Mouse (Mus musculus): ENCODE measurements around the gene Naaladl2. TPM values are rescaled to one million over a fixed set of nuclear protein-coding genes. Genes with fewer than 3 reads are reported as not detected.

The Naaladl2 gene
- polyA plus RNA-seq, 1 experiment: not detected

GRCm38 (mm10) chr3:24071169-24071797, 1072.8 kb downstream of the Naaladl2 start:
- Histone ChIP-seq H3K4me1 (ENCODE audit: control insufficient read depth, insufficient read depth, low read length) (no peaks in the 10 kb centered on the region), H3K27ac (ENCODE audit: insufficient read depth, low read depth, low read length) (no peak overlapping the region), H3K4me3 (ENCODE audit: insufficient read depth, low read length) (no peak overlapping the region)
- TF ChIP-seq POLR2A (IDR thresholded peaks at IDR 0.05; ENCODE audit: borderline replicate concordance, low read depth, low read length) (no peak), CTCF (IDR thresholded peaks at IDR 0.05; ENCODE audit: low read depth, low read length) (no peak)

- H3K4me3 ChIP-seq (ENCODE audit: insufficient read depth, low read length): no peak overlapping the region
- no peaks in the 10 kb centered on the region for H3K4me1 ChIP-seq (ENCODE audit: control insufficient read depth, insufficient read depth, low read length)
- TF ChIP-seq CTCF (IDR thresholded peaks at IDR 0.05; ENCODE audit: low read depth, low read length) (no peak), POLR2A (IDR thresholded peaks at IDR 0.05; ENCODE audit: borderline replicate concordance, low read depth, low read length) (no peak)
- no peak overlapping the region for H3K27ac ChIP-seq (ENCODE audit: insufficient read depth, low read depth, low read length)
Measured at GRCm38 (mm10) chr3:24070424-24071168, 1073.5 kb downstream of the Naaladl2 start.

- H3K4me3 ChIP-seq (ENCODE audit: insufficient read depth, low read length): no peak overlapping the region
- H3K4me1 ChIP-seq (ENCODE audit: control insufficient read depth, insufficient read depth, low read length): no peaks in the 10 kb centered on the region
- TF ChIP-seq POLR2A (IDR thresholded peaks at IDR 0.05; ENCODE audit: borderline replicate concordance, low read depth, low read length): no peak
- TF ChIP-seq CTCF (IDR thresholded peaks at IDR 0.05; ENCODE audit: low read depth, low read length): no peak
- no peak overlapping the region for H3K27ac ChIP-seq (ENCODE audit: insufficient read depth, low read depth, low read length)
Measured at GRCm38 (mm10) chr3:24048217-24048616, 1095.8 kb downstream of the Naaladl2 start.

GRCm38 (mm10) chr3:24001741-24002140, 1142.3 kb downstream of the Naaladl2 start:
- no peak overlapping the region for H3K27ac ChIP-seq (ENCODE audit: insufficient read depth, low read depth, low read length)
- no peaks in the 10 kb centered on the region for H3K4me1 ChIP-seq (ENCODE audit: control insufficient read depth, insufficient read depth, low read length)
- TF ChIP-seq CTCF (IDR thresholded peaks at IDR 0.05; ENCODE audit: low read depth, low read length) (no peak), POLR2A (IDR thresholded peaks at IDR 0.05; ENCODE audit: borderline replicate concordance, low read depth, low read length) (no peak)
- H3K4me3 ChIP-seq (ENCODE audit: insufficient read depth, low read length): no peak overlapping the region

GRCm38 (mm10) chr3:23973727-23974126, 1170.3 kb downstream of the Naaladl2 start:
- Histone ChIP-seq H3K4me1 (ENCODE audit: control insufficient read depth, insufficient read depth, low read length) (no peaks in the 10 kb centered on the region), H3K4me3 (ENCODE audit: insufficient read depth, low read length) (no peak overlapping the region), H3K27ac (ENCODE audit: insufficient read depth, low read depth, low read length) (no peak overlapping the region)
- TF ChIP-seq CTCF (IDR thresholded peaks at IDR 0.05; ENCODE audit: low read depth, low read length) (no peak), POLR2A (IDR thresholded peaks at IDR 0.05; ENCODE audit: borderline replicate concordance, low read depth, low read length) (no peak)

- TF ChIP-seq CTCF (IDR thresholded peaks at IDR 0.05; ENCODE audit: low read depth, low read length): no peak
- no peak for TF ChIP-seq POLR2A (IDR thresholded peaks at IDR 0.05; ENCODE audit: borderline replicate concordance, low read depth, low read length)
- Histone ChIP-seq H3K4me1 (ENCODE audit: control insufficient read depth, insufficient read depth, low read length) (no peaks in the 10 kb centered on the region), H3K4me3 (ENCODE audit: insufficient read depth, low read length) (no peak overlapping the region), H3K27ac (ENCODE audit: insufficient read depth, low read depth, low read length) (no peak overlapping the region)
Measured at GRCm38 (mm10) chr3:23972747-23973667, 1171.1 kb downstream of the Naaladl2 start.

- no peaks in the 10 kb centered on the region for H3K4me1 ChIP-seq (ENCODE audit: control insufficient read depth, insufficient read depth, low read length)
- no peak overlapping the region for H3K4me3 ChIP-seq (ENCODE audit: insufficient read depth, low read length)
- TF ChIP-seq POLR2A (IDR thresholded peaks at IDR 0.05; ENCODE audit: borderline replicate concordance, low read depth, low read length) (no peak), CTCF (IDR thresholded peaks at IDR 0.05; ENCODE audit: low read depth, low read length) (no peak)
- no peak overlapping the region for H3K27ac ChIP-seq (ENCODE audit: insufficient read depth, low read depth, low read length)
Measured at GRCm38 (mm10) chr3:23962961-23963621, 1181.0 kb downstream of the Naaladl2 start.

- Histone ChIP-seq H3K4me1 (ENCODE audit: control insufficient read depth, insufficient read depth, low read length) (no peaks in the 10 kb centered on the region), H3K4me3 (ENCODE audit: insufficient read depth, low read length) (no peak overlapping the region), H3K27ac (ENCODE audit: insufficient read depth, low read depth, low read length) (no peak overlapping the region)
- TF ChIP-seq POLR2A (IDR thresholded peaks at IDR 0.05; ENCODE audit: borderline replicate concordance, low read depth, low read length) (no peak), CTCF (IDR thresholded peaks at IDR 0.05; ENCODE audit: low read depth, low read length) (no peak)
Measured at GRCm38 (mm10) chr3:23946182-23946581, 1197.9 kb downstream of the Naaladl2 start.

GRCm38 (mm10) chr3:23937299-23937698, 1206.8 kb downstream of the Naaladl2 start:
- Histone ChIP-seq H3K4me3 (ENCODE audit: insufficient read depth, low read length) (no peak overlapping the region), H3K4me1 (ENCODE audit: control insufficient read depth, insufficient read depth, low read length) (no peaks in the 10 kb centered on the region), H3K27ac (ENCODE audit: insufficient read depth, low read depth, low read length) (no peak overlapping the region)
- no peak for TF ChIP-seq POLR2A (IDR thresholded peaks at IDR 0.05; ENCODE audit: borderline replicate concordance, low read depth, low read length)
- TF ChIP-seq CTCF (IDR thresholded peaks at IDR 0.05; ENCODE audit: low read depth, low read length): no peak

Measured in bone marrow macrophage, adult 2 months (primary cell).